Mouse (Mus musculus) cerebellum, adult 2 months (tissue): ENCODE results near the gene Ttc30b. TPM values are rescaled to one million over a fixed set of nuclear protein-coding genes. Genes with fewer than 3 reads are reported as not detected.

Experiments
- DNase-seq, 2 experiments: peaks; one replicate each; pipeline ENCODE4 v3.0.0; 2021
- H3K27ac ChIP-seq: fragments of 200-500 bp; 2 replicates; pipeline ENCODE4 v1.5.1; 2012; ENCODE audit warnings: low read length, control low read depth, inconsistent platforms; ENCODE audit not compliant: insufficient read depth
- H3K27me3 ChIP-seq: fragments of 200-500 bp; 2 replicates; pipeline ENCODE4 v1.6.1; 2012; ENCODE audit warnings: inconsistent platforms, mild to moderate bottlenecking, low read length, moderate library complexity; ENCODE audit not compliant: control insufficient read depth, insufficient read depth
- H3K4me1 ChIP-seq: fragments of 200-500 bp; 2 replicates; pipeline ENCODE4 v1.6.1; 2011; ENCODE audit warnings: low read length; ENCODE audit not compliant: control insufficient read depth, insufficient read depth
- H3K4me3 ChIP-seq: fragments of 200-500 bp; replicated peaks from 2 replicates; pipeline ENCODE3; 2011; ENCODE audit warnings: mild to moderate bottlenecking, low read depth, low read length, control low read depth; ENCODE audit not compliant: insufficient read depth
- CTCF ChIP-seq: fragments of 200-500 bp; IDR thresholded peaks from 2 replicates; pipeline ENCODE4 v1.5.1; 2011; ENCODE audit warnings: low read depth, mild to moderate bottlenecking, control low read depth, low read length, moderate library complexity, borderline replicate concordance; ENCODE audit not compliant: insufficient read depth
- POLR2A ChIP-seq: fragments of 200-500 bp; IDR thresholded peaks from 2 replicates; pipeline ENCODE4 v1.6.1; 2011; ENCODE audit warnings: low read length, control low read depth, borderline replicate concordance; ENCODE audit not compliant: insufficient read depth
- WGBS: fragments of 180-500 bp; shearing (Covaris S2); methylation state at CpG from one replicate; pipeline ENCODE4 v1.1.7; 2018; 5-methylcytosine and 5-hydroxymethylcytosine counted together
- polyA plus RNA-seq: library from polyadenylated mRNA; depleted of rRNA; stranded (reverse); fragments of >200 nt; gene quantifications from 2 replicates; pipeline ENCODE4 v1.2.3, GENCODE M21; 2012; rRNA removed

Gene Ttc30b
- polyA plus RNA-seq, 1 experiment = 11.2 TPM

DNA sequence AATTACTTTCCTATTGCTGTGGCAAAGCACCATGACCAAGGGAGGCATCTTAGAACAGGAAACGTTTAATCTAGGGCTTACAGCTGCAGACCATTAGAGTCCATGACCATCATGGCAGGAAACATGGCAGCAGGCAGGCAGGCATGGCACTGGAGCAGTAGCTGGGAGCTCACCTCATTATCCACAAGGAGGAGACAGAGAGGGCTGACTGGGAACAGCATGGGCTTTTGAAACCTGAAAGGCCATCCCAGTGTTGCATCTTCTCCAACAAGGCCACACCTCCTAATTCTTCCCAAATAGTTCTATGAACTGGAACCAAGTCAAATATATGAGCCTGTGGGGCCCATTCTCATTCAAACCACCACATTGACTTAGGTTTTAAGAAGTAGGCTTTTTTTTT, 38.1 kb downstream of the Ttc30b start:
- Histone ChIP-seq H3K4me3 (no peak overlapping the region), H3K27me3 (no peaks in the 10 kb centered on the region), H3K4me1 (no peaks in the 10 kb centered on the region), H3K27ac (no peak overlapping the region)
- TF ChIP-seq CTCF (no peak), POLR2A (no peak)
- WGBS = 100% methylated on average over 1 of the region's 1 CpGs
- DNase-seq = no peak

DNA sequence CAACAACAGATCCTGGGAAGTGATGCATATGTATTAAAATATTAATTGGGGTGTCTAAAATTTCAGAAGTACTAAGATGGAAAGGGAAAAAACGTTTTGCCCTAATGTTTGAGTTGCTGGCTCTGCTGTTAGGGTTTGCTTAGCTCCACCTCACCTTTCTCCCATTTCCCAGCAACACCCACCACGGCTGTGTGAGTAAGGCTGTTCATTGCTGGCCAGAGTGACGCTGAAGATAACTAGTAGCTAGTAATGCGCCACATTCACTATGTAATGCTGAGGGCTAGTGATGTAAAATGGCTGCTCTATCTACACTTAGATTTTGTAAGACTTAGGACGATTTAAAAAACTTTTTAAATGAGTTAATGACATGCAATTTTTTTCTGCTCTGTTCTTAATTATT, 42.7 kb downstream of the Ttc30b start:
- Histone ChIP-seq H3K4me1 (no peaks in the 10 kb centered on the region), H3K4me3 (no peak overlapping the region), H3K27ac (no peak overlapping the region), H3K27me3 (no peaks in the 10 kb centered on the region)
- DNase-seq = no peak
- TF ChIP-seq POLR2A = no peak
- TF ChIP-seq CTCF = no peak
- WGBS = 87% methylated on average over 5 of the region's 5 CpGs

DNA sequence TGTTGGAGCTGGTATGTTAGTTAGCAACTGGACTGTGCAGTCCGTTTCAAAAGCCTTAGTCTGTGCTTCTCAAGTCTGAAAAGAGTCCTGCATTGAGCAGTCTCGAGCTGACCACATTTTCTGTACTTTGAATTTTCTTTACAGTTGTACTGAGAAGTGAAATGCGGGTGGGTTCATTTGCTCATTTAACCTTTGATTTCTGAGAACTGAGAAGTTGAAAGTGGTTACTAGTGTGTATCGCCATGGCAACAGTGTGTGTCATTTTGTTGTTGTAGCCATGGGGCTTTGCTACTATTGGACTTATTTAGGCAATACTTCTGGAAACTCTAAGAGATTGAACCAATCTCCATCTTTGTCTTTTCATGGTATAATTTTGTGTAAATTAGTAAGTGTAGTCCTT, 46.4 kb downstream of the Ttc30b start:
- Histone ChIP-seq H3K4me1 (no peaks in the 10 kb centered on the region), H3K4me3 (no peak overlapping the region), H3K27me3 (no peaks in the 10 kb centered on the region), H3K27ac (no peak overlapping the region)
- 77% methylated on average over 4 of the region's 4 CpGs for WGBS
- no peak for TF ChIP-seq CTCF
- no peak for TF ChIP-seq POLR2A
- no peak for DNase-seq

Other genes starting within 250 kb of the Ttc30b start
- 18.6 and 19.6 TPM in 2 replicates for gene Nfe2l2, start 233.9 kb downstream of the Ttc30b start, polyA plus RNA-seq
- 14.6 and 16.1 TPM in 2 replicates for gene Agps, start 106.4 kb downstream of the Ttc30b start, polyA plus RNA-seq
- gene Ttc30a2, start 39.6 kb upstream of the Ttc30b start, polyA plus RNA-seq = 0.18 and 0.21 TPM in 2 replicates
- 3.3 and 4.1 TPM in 2 replicates for gene Ttc30a1, start 43.4 kb upstream of the Ttc30b start, polyA plus RNA-seq